Mouse (Mus musculus) spleen, embryonic (tissue): ENCODE measurements around the gene Ptgr2.
"Not testable (repeated sequence)": the region's sequence is repeated elsewhere in the genome, so short reads cannot be mapped to it uniquely, and the experiment has no call there.

ENCODE experiments used
- CTCF ChIA-PET: fragments of 350-600 bp; sonication (Branson Sonifier 250); formaldehyde crosslinking; loops from one replicate; lab custom pipeline; 2022; lab: Charles Lee

Gene Ptgr2

DNA sequence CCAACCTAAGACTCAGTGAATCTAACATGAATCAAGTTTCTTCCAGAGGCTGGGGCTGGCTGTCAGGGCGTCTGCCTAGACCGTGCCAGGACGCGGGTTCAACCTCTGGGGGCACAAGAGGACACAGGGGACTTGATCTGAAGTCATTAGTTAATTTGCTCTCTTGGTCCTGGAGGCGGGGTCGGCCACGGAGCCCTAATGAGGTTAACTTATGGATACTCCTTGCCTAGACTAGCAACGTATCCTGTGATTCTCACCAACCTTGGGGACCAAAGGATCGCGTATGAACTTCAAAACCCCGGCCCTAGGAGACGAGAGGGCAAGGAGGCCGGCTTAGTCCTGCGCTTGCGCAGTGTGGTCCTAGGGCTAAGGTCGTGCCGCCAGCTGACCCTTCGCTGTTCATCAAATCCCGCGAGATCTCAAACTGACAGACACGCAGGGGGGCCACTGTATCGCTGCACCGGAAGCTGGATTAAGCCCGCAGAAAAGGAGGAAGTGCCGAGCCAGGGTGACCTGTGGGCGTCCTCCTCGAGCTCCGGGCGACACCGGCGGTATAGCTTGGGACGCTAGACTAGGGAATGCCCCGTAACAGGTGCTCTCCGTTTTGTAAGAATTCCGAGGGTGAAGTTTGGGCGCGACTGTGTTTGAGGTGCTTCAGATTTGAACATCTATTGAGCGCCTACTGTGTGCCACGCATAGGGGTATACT lies at the start of gene Ptgr2:
Gene Ptgr2, plus strand, starts transcription at position 348 of the 708 bp plus-strand sequence.
- CTCF ChIA-PET, result interaction anchor here (0.5 to 0.6 kb wide), 2 partner anchors 79 to 150 kb away, joined by 3 to 5 read pairs; no protein-coding TSS in a partner anchor

DNA sequence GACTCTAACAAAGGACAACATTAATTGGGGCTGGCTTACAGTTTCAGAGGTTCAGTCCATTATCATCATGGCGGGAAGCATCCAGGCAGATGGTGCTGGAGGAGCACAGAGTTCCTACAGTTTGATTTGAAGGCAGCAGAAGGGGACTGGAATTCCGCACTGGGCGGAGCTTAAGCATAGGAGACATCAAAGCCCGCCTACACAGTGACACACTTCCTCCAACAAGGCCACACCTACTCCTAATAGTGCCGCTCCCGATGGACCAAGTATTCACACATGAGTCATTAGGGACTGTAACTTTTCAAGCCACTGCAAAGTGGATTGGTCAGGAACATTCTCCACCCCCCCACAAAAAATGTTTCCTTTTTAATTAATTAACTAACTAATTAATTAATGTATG lies 49.5 kb upstream of the Ptgr2 start:
- CTCF ChIA-PET, result interaction anchor here (0.7 kb wide), 1 partner anchor 24 kb away, joined by 3 read pairs; no protein-coding TSS in a partner anchor

DNA sequence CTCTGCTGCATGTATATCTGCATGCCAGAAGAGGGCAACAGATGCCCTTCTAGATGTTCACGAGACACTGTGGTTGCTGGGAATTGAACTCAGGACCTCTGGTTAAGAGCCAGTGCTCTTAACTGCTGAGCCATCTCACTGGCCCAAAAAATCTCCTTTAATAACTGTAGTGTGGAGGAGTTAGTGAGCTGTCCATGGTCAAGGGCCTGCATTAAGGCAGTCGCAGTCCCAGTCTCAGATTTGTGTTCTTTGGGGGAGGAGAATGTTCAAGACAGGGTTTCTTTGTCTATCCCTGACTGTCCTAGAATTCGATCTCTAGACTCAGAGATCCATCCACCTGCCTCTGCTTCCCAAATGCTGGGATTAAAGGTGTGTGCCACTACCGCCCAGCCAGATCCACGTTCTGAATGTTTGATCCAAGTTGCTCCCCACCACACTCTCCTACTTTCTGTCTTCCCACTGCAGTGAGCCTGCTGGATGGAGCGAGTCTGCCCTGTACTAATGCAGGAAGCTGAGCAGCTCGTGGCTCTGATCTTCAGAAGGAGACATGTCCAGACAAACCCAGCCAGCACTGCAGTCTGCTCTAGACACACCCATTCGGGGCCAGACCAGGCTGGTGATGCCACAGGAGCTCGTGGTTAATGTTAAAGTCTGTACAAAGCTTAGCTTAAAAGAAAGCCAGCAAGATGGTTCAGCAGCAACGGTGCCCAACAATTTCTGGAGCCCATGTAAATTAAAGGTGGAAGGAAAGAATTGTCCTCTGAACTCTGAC lies 48.9 kb upstream of the Ptgr2 start:
- CTCF ChIA-PET, result no interaction called here

DNA sequence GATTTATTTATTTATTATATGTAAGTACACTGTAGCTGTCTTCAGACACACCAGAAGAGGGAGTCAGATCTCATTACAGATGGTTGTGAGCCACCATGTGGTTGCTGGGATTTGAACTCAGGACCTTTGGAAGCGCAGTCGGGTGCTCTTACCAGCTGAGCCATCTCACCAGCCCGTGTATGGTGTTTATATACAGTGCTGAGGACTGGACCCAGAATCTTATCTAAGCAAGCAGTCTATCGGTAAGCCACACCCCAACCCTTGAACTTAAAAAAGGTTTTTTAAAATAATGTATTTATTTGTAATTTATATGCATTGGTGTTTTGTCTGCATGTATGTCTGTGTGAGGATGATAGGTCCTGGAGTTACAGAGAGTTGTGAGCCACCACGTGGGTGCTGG lies 48.0 kb upstream of the Ptgr2 start:
- CTCF ChIA-PET, result not testable (repeated sequence)

DNA sequence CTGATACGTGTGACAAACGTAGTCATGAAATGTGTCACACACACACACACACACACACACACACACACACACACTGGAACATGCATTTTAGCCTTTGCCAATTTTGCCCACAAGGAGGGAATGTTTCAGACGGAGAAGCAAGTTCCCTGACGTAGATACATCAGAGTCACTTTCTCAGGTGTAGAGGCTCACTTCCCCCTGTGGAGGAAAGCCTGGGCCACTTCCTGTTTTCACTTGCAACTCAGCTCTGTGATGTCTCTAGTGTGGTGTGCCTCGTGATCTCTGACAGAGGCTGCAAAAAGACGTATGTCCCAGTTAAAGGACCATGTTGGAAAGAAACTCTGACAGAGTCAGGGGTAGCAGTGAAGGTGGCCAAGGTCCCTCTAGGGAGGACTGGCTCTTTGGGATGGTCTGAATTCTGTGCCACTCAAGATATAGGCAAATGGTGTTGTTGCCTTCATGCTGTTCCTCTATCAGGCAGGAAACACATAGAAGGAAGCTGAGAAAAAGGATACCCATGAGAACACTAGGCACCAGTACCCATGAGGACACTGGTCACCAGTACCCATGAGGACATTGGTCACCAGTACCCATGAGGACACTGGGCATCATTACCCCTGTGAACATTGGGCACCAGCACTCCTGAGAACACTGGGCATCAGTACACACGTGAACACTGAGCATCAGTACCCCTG lies 41.8 kb upstream of the Ptgr2 start:
- CTCF ChIA-PET, result interaction anchor here (0.6 to 1.6 kb wide), 4 partner anchors 23 to 95 kb away, joined by 3 to 6 read pairs (median 4); partner anchors contain the start of gene Elmsan1

DNA sequence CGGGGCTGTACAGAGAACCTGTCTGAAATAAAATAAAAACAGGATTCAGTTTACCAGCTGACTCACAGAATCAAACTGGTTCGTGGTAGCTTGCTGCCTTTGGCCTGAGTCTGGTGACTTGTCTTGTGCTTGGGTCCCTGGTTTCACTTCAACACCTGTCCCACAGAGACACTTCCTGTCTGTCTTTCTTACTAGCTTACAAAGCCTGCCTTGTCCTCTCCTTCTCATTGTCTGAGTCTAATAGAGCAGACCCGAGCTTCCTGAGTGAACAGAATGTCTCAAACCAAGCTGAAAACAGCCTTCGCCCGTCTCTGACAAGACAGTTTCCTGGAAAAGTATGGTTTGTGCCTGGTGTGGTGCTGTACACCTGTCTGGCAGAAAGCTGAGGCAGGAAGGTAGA lies 39.3 kb upstream of the Ptgr2 start:
- CTCF ChIA-PET, result interaction anchor here (0.5 to 0.6 kb wide), 3 partner anchors 26 to 323 kb away, joined by 3 to 6 read pairs (median 5); no protein-coding TSS in a partner anchor

DNA sequence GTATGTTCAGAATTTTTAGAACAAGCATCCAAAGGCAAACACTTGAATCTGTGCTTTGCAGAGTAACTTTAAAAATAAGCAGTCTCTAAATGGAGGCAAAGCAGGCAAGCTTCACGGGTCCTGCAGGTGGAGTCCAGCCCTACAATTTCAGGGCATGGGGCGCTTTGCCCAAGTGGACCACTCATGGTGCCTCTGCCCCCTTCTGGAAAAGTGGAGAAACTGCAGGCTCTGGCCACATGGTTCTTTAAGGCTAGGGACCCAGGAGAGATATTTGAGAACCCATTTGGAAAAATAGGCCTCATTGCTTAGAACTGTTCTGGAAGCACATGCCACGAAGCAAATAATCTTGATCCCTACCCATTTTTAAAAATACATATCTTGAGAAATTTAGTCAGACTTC lies 35.8 kb upstream of the Ptgr2 start:
- CTCF ChIA-PET, result interaction anchor here (0.6 to 1.1 kb wide), 5 partner anchors 25 to 747 kb away, joined by 3 to 7 read pairs (median 4); partner anchors contain the start of genes Elmsan1 and Ylpm1

DNA sequence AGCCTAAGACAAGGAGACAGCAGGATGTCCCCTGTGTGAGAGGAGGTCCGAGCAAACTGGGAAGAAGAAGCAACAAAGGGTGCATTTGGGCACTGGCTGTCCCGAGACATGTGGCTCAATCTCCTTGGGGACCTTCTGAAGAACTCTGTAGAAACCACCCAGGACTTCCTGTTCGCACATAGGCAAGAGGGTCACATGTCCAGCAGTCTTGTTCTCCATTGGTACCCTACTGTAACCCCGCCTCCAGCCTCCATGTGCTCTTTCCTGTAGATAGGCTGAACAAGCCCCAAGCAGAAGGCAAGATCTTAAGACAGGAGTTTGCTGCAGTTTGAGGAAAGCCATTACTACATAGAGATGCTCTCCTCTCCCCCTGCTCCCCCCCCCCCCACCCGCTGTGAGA lies 32.2 kb upstream of the Ptgr2 start:
- CTCF ChIA-PET, result no interaction called here

DNA sequence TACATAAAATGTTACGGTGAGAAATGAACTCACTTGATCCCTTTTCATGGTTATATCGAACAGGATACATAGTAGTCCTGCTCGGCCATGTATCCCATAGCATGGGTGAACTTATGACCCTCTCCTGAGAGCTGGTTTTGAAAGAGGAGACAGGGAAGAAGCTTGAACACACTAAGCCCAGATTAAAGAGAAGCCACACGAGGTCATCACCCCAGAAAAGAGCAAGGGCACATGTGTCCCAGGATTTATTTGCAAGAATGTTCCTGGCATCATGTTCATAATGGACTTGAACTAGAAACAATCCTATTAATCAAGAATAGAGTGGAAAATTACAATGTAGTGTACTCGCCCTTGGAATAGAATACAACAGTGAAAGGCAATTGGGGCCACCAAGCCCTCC lies 30.1 kb upstream of the Ptgr2 start:
- CTCF ChIA-PET, result no interaction called here

DNA sequence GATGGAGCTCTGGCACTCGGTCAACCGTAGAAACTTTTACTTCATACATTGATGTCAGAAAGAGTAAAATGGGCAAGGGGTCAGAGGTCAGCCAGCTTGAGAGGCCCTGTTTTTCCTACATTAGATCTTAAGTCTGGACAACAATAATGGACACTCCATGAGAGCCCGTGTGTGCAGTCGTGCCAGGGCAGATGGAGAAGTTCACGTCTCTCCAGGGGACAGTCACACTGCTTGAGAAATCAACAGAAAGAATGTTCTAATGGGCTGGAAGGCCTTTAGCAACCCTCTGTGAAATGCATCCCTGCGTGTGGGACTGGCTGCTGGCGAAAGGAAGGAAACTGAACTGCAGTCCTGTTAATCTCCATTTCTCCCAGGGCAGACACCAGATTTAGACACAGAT lies 24.7 kb upstream of the Ptgr2 start:
- CTCF ChIA-PET, result interaction anchor here (0.6 to 0.8 kb wide), 2 partner anchors 41 to 272 kb away, joined by 3 to 5 read pairs; no protein-coding TSS in a partner anchor

DNA sequence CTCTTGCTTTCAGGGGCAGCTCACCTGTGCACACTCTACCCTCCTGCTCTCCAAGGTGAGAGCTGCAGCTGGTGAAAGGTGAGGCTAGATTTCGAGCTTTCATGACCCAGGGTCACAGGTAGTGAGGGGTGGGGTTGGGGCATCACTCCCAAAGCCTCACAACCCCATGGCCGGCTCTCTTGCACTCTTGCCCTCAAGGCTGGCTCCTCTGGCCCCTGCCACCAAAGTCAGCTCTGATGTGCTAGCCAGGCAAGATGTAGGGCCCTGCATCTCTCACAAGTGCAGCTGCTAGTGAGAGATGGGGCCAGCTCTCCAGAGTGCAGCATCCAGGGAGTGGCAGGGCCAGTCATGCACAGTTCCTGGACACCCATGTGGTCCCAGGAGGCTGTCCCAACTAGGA lies 17.8 kb upstream of the Ptgr2 start:
- CTCF ChIA-PET, result no interaction called here

DNA sequence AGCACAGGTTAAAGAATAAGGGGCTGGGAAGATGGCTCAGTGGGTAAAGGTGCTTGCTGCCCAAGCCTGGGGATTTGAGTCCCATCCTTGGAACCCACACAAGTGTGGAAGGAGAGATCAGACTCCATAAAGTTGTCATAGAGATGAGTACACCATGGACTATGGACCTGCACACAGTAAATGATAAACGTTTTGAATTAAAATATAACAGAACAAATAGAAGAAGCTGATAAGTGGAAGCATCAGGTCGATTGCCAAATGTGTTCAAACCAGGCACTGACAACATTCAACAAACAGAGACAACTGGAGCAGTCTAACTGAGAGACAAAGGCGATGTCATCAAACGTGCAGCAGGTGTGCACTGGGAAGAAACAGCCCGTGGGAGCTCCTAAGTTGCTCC lies 11.7 kb upstream of the Ptgr2 start:
- CTCF ChIA-PET, result no interaction called here

DNA sequence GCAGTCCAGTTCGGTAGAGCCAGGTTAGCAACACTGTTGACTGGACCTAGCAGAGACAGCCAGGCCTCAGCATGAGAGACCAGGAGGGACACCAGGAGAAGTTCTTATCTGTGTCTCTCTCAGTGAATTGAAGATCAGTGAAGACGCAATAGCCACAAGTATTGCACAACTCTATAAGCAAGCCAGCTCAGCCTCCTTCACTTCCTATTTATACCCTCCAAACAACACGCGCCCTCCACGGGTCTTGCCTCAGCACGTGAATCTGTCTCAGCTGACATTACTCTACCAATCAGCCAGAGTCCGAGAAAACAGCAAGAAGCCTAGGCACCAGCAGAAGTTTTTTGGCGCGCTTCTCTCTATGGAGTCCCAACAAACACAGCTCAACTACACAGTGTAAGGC lies 9.7 kb upstream of the Ptgr2 start:
- CTCF ChIA-PET, result no interaction called here

DNA sequence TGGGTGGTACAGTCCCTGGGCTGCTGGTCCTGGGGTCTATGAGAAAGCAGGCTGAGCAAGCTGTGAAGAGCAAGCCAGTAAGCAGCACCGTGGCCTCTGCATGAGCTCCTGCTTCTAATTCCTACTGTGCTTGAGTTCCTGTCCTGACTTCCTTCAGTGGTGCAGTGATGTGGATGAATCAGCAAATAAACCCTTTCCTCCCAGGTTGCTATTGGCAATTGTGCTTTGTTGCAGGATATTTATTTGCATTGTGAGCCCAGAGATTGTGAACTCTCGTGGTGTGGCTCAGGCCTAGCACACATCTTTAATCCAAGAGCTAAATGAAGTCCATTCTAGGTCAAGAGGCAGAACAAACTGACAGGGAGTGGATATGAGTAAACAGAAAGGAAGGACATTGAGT lies 8.7 kb upstream of the Ptgr2 start:
- CTCF ChIA-PET, result no interaction called here

DNA sequence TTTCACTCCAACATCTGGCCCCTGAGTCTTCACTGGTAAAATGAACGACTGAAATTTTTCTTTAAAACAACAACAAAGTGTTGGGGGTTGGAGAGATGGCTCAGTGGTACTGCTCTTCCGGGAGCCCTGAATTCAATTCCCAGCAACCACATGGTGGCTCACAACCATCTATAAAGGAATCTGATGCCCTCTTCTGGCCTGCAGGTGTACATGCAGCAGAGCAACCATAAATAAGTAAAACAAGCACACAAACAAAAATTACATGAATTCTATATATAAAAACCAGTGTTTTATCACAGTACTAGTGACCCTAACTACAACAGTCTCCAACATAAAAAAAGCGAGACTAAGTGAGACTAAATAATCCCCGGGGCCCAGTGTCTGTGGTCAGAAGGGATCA lies 8.2 kb upstream of the Ptgr2 start:
- CTCF ChIA-PET, result no interaction called here

DNA sequence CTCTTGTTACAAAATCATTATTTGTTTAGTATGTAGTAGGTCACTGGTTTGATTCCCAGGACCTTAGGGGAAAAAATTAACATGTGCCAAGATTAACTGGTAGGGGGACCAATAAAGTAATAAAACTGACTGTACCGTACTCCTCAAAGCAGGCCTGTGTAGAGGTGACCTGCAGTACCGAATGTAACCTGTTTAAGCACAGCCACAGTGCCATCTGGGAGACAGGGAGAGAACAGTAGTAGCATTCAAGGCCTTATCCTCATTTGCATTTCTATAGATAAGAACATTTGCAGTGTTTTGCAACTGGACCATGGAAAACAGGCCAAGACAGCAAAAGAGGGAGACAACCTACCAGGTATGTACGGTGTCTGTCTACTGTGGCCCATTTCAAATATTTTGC lies 7.2 kb upstream of the Ptgr2 start:
- CTCF ChIA-PET, result no interaction called here

DNA sequence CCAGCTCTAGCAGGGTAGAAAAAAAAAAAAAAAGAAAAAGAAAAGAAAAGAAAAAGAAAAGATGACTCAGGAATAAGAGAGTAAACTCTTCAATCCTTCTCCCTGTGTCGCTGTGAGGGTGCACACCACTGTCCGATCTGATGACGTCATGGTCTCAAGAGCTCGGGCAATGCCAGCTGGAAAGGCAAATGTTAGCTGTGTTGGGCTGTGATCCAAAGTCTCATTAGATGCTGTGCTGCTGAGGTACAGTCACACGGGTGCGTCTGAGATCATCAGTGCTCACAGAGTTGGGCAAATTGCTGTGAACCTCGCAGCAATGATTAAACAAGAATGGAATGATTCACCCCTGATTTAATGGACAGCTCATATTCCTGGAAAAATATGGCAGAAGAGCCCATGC lies 6.1 kb upstream of the Ptgr2 start:
- CTCF ChIA-PET, result interaction anchor here (0.6 kb wide), 1 partner anchor 106 kb away, joined by 4 read pairs; no protein-coding TSS in a partner anchor

DNA sequence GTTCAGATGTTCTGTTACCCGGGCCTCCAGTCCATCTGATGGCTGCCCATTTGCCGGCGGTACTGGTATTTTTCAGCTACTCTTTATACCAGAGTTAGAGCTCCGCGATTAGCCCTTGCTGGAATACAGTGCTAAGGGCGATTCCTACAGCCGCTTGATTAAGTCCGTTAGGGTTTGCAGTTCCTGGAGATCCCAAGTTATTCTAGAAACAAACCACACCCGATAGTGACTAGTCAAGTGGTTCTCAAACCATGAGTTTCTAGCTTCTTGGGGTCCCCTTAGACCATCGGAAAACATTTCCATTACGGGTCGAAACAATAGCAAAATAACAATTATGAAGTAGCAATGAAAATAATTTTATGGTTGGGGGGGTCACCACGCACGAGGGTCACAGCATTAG lies 641 bp upstream of the Ptgr2 start:
- CTCF ChIA-PET, result no interaction called here

DNA sequence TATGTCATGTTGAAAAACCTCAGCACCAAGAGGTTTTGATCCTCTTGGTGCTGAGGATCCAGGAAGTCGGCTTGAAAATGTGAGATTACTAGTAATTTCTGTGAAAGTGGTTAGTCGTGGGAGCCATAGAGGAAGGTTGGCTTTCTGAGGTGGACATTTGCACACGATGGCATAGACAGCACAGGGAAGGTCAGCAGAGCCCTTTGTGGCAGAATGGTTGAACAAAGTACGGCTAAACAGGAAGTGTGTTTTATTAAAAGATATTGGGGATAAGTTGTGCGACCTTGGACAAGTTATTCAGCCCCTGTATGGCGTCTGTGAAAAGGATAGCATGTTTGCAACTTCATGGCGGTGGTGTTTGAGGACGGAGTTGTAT lies 549 bp downstream of the Ptgr2 start:
- CTCF ChIA-PET, result interaction anchor here (0.5 to 0.6 kb wide), 2 partner anchors 36 to 151 kb away, joined by 4 to 5 read pairs; no protein-coding TSS in a partner anchor

DNA sequence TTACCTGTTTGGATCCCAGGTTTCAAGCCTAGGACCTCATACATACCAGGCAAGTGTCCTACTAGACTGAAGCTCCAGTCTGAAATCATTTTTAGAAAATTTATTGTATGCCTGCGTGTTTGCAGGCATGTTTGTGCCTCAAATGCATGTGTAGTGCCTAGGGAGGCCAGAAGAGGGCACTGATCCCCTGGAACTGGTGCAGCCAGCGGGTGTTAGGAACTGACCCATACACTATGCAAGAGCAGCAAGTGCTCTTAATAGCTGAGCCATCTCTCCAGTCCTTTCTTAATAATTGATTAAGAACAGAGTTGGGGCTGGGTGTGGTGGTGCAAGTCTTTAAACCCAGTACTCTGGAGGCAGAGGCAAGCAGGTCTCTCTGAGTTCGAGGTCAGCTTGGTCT lies 3.4 kb downstream of the Ptgr2 start:
- CTCF ChIA-PET, result interaction anchor here (0.6 kb wide), 1 partner anchor 10 kb away, joined by 3 read pairs; no protein-coding TSS in a partner anchor

DNA sequence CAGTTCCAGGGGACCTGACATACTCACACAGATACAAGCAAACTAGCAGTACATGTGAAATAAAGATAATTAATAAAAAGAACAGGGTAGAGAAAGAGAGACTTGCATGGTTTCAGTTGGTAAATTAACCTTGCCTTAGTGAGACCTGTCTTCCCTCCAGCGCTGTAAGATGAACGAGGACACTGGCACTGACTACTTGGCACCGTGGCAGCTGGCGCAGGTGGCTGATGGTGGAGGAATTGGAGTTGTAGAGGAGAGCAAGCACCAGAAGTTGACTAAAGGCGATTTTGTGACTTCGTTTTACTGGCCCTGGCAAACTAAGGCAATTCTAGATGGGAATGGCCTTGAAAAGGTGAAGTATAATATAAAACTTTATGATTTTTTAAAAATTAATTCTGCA lies 12.8 kb downstream of the Ptgr2 start:
- CTCF ChIA-PET, result interaction anchor here (0.8 kb wide), 1 partner anchor 9 kb away, joined by 3 read pairs; no protein-coding TSS in a partner anchor

DNA sequence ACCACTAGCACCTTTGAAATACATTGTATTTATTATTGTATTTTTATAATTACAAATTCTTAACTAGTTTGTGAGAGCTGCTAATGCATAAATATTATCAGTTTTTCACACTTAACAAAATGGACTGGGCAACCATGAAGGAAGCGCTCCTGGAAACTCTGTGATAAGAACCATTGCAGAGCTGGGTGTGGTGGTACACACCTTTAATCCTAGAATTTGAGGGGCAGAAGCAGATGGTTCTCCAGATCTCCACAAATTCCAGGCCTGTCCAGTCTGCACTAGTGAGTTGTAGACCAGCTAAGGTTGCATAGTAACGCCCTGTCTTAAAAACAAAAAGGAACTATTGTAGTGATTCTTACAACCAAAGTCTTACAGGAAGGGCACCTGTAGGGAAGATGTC lies 14.2 kb downstream of the Ptgr2 start:
- CTCF ChIA-PET, result interaction anchor here (0.5 kb wide), 1 partner anchor 286 kb away, joined by 3 read pairs; no protein-coding TSS in a partner anchor
